Mouse (Mus musculus) gastrocnemius, postnatal 36 days (tissue): ENCODE data around the gene Rab15. TPM values are rescaled to one million over a fixed set of nuclear protein-coding genes. Genes with fewer than 3 reads are reported as not detected.

ENCODE experiments used
- DNase-seq, 2 experiments: peaks; one replicate each; pipeline ENCODE4 v3.0.0; 2022
- intact Hi-C: fragments of 180-260 bp; cut with DNase I; formaldehyde crosslinking; loops from one replicate; pipeline ENCODE4 v1.15.1; 2025
- total RNA-seq, 2 experiments: library from RNA; stranded (reverse); gene quantifications; 2 replicates each; pipeline ENCODE4 v1.2.3; 2021

The Rab15 gene
- total RNA-seq, 2 experiments from 2014 or later, result 3.1 to 5.6 TPM

- intact Hi-C loops, result no loop called here
- no peak for DNase-seq
Observed at GRCm38 (mm10) chr12:76780639-76781468, 41.9 kb downstream of the Rab15 start.

- intact Hi-C loops, result no loop called here
- no peak for DNase-seq
Observed at GRCm38 (mm10) chr12:76779951-76780350, 42.8 kb downstream of the Rab15 start.

DNA sequence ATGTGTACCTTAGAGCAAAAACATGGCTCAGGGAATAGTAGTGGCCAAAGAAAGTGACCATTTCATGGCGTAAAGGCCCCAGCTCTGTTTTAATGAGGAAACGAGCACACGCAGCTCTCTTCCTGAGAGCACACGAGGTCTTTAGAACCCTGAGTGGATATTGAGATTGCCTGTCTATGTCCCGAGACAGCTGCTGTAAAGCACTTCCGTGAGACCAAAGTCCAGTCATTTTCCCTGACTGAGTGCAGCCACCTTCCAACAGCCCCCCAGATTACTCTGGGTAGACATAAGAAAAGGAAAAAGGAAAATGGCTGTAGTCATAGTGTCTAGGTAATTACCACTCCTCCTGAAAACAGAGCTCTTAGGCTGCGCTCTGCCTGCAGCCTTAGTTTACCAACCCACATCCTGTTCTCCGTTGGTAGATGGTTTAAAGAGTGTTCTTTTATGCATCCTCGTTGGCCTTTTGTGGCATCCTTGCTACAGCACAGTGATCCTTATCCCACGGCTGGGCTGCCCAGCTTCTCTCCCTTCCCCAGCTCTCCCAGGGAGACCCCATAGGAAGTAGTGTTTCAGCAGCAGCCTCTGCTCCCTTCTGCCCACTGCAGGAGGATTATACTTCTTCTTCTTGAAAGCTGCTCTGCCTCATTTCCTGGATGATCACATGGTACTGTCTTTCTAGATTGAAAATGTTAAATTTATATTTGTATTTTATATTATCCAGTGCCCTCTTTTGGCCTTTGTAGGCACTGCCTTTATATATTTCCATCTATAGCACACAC, 44.2 kb downstream of the Rab15 start:
- no peak for DNase-seq
- intact Hi-C loops, result no loop called here

DNA sequence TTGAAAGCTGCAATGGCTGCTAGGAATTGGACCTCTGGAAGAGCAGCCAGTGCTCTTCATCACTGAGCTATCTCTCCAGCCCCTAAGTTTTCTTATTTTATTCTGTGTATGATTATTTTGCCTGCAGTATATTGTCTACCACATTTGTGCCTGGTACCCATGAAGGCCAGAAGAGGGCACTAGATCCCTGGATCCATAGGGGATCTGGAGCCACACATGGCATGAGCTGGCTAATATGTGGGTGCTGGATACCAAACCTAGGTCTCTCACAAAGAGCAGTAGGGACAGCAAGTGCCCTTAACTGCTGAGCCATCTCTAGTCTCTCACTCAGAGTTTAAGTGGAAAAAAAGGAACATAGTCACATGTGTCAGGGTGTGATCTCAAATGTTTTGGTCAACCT, 44.9 kb downstream of the Rab15 start:
- intact Hi-C loops, result no loop called here
- no peak for DNase-seq

- intact Hi-C loops, result no loop called here
- no peak for DNase-seq
Observed at GRCm38 (mm10) chr12:76776898-76777297, 45.8 kb downstream of the Rab15 start.

- intact Hi-C loops, result no loop called here
Observed at GRCm38 (mm10) chr12:76775132-76775531, 47.6 kb downstream of the Rab15 start.

DNA sequence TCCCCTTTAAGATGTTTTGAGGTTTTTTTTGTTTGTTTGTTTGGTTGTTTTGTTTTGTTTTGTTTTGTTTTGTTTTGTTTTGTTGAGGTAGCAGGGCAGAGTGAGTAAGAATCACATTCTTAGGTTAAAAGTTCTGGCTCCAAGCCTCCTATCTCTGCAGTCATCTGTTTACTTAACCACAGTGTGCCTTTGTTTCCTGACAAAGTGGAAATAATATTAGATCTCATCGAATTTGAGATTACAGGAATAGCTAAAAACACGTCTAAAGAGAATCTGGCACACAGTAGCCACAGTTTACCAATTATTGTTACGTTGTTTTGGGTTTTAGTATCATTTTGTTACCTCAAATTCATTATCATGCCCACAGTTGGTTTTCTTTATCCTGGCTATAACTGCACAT, 48.1 kb downstream of the Rab15 start:
- DNase-seq, result no peak

More at GRCm38 (mm10) chr12:76775132-76775531, 47.6 kb downstream of the Rab15 start:
- no peak for DNase-seq

GRCm38 (mm10) chr12:76771540-76771939, 51.2 kb downstream of the Rab15 start:
- intact Hi-C loops, result no loop called here
- DNase-seq, result no peak

More for the DNA sequence above, 48.1 kb downstream of the Rab15 start:
- intact Hi-C loops, result no loop called here

GRCm38 (mm10) chr12:76770841-76771500, 51.7 kb downstream of the Rab15 start:
- DNase-seq, result no peak
- intact Hi-C loops, result no loop called here

DNA sequence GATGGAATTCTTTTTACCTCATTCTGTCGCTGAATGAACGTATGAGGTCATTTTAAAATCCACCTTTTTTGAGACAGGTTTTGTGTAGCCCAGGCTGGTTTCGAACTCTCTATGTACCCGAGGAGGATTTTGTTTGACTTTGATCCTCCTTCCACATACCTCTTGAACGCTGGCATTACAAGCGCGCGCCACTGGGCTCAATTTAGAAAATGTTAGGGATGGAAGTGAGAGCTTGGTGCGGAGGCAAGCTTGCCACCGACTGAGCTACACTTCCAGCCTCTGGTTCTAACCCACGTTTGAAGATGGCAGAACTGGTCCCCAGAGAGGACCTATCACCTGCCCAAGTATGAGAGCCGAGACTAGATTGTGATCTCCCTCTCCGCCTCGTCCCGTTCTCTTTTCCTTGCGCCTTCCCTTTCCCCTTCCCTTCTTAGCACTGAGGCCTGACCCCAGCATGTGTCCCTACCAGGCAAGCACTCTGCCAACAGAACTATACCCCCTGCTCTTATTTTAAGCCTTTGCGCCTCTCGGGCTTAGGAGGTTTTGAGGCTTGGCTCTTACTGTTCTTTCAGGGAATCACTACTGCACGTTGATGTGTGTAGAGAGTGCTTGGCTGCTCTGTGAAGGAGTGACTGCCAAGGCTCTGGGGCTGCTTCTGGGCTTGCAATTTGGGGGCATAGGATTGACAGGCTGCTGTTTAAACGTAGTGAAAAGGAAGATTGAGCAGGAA, 56.6 kb downstream of the Rab15 start:
- DNase-seq, result no peak
- intact Hi-C loops, result no loop called here

DNA sequence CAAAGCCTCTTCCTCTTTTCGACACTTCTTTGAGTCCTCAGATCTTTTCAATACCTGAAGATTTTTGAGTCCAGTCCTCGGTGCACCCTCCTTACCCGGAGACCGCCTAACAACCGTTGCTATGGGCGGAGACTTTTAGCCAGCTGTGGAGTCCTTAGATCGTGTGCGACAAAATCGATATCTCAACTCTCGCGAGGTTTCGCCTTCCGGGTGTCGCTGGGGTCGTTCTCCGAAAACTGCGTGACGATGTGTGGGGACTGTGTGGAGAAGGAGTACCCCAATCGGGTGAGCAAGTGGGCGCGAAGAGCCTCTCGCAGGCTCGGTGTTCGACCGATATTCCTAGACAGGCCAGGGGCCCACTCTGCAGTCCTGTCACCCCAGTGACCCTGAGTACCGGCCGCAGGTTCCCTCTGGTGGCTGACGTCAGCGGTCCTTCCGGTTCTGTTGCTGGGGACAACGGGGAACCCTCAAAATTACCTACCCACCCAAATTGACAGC, 57.3 kb downstream of the Rab15 start, which contains the start of the genes Churc1 and Fntb:
Churc1 (plus strand) TSS at position 185 of the 498 bp plus-strand sequence.
Fntb (plus strand) TSS at position 236 of the 498 bp plus-strand sequence.
- intact Hi-C loops, result no loop called here
- peak; percentile 85 to 88 for DNase-seq

- intact Hi-C loops, result loop anchor here (10.0 kb wide), 1 partner anchor 158 kb away; no protein-coding TSS in a partner anchor
- no peak for DNase-seq
Observed at GRCm38 (mm10) chr12:76752652-76753318, 69.9 kb downstream of the Rab15 start.

DNA sequence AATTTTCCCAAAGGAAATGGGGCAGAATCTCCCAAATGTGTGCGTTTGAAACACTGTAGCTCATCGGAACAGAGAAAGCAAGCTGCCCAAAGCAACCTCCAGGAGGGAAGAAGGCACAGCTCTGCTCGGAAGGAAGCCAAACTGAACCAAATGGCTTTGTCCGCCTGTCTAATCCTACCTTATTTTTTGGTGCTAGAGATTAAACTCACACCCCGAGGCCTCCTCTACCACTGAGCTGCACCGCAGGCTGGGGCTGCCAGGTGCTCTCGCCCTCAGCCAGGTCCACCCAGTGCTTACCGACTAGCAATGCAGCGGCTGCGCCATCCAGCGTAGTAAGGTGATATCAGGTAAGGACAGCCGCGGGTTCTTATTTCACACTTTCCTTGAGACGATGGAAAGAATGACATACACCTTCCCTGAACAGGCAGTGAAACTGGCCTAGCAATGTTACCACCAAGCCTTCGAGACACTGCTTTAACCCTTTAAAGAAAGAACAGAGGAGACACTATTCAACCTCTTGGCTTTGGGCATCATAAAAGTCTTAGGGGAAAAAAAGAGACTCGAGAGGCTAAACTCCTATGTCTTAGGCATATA, 71.7 kb downstream of the Rab15 start:
- no peak for DNase-seq
- intact Hi-C loops, result loop anchor here (10.0 kb wide), 1 partner anchor 156 kb away; no protein-coding TSS in a partner anchor

Other genes with a start within 250 kb of the Rab15 start
- 100 to 1,000 TPM; 112 to 143 TPM for gene Sptb, start 112.4 kb downstream of the Rab15 start, total RNA-seq
- gene Churc1, start 57.4 kb downstream of the Rab15 start, total RNA-seq, result 10 to 100 TPM; 59.7 to 59.8 TPM
- 10 to 100 TPM; 12.2 to 16.1 TPM for gene Fntb, start 57.3 kb downstream of the Rab15 start, total RNA-seq
- gene Gpx2, start 27.4 kb downstream of the Rab15 start, total RNA-seq, result not detected
- gene Max, start 139.3 kb upstream of the Rab15 start, total RNA-seq, result 10 to 100 TPM; 32.8 to 35.8 TPM